Mouse (Mus musculus) lung, adult 18-20 months (tissue): Measurements from ENCODE around the gene Cd46.

Source experiments
- DNase-seq, 2 experiments: peaks; one replicate each; pipeline ENCODE4 v3.0.0; 2022; ENCODE audit warnings: mixed read lengths in 2 of 2

The Cd46 gene

GRCm38 (mm10) chr1:195092220-195092720 is at the start of gene Cd46:
Cd46 (minus strand) TSS chr1:195092249.
- DNase-seq = peak; percentile 88 to 90

GRCm38 (mm10) chr1:195132070-195132469 is 40.0 kb upstream of the Cd46 start:
- peak in 1 of 2 experiments; percentile 10 for DNase-seq

- DNase-seq = no peak
Measured at GRCm38 (mm10) chr1:195131675-195132015, 39.6 kb upstream of the Cd46 start.

DNA sequence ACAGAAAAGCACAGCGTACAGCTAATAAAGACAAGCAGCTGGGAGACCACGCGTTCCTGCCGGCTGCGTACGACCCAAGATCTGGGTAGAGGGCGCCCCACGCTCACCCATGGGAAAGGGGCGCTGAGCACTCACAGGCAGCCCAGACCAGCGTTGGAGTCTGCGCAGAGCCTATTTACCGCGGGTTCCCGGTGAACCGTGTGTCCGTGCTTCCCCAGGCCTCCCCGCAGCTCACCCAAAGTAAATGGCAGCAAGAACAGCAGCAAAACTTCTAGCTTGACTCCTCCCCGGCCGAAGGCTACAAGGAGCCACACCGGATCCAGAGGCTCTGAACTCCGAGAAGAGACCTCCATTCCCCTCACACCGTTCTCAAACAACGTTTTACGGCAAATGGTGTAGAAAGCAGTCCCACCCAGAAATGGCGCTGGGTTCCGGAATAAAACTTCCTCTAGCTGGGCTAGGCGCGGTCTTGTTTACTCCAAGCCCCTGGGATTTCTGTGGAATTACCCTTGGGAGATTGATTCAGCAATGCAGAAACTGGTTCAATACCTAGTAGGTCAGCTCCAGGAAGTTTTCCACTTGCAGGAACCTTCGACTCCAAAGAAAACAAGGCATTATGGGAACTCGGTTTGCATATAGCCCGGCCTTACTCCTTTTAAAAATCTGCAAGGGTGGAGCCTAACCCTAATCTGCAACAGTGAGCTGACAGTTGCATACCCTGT is 39.1 kb upstream of the Cd46 start, which contains the start of gene Cr1l:
Cr1l (minus strand) TSS at position 634 of the 722 bp plus-strand sequence.
- peak; percentile 89 to 91 for DNase-seq

GRCm38 (mm10) chr1:195130479-195130878 is 38.4 kb upstream of the Cd46 start:
- no peak for DNase-seq

- DNase-seq = no peak
Measured at GRCm38 (mm10) chr1:195129867-195130266, 37.8 kb upstream of the Cd46 start.

- no peak for DNase-seq
Measured at GRCm38 (mm10) chr1:195114414-195114813, 22.4 kb upstream of the Cd46 start.

GRCm38 (mm10) chr1:195113621-195114020 is 21.6 kb upstream of the Cd46 start:
- DNase-seq = no peak

- peak in 1 of 2 experiments; percentile 2 for DNase-seq
Measured at GRCm38 (mm10) chr1:195100693-195101092, 8.6 kb upstream of the Cd46 start.

DNA sequence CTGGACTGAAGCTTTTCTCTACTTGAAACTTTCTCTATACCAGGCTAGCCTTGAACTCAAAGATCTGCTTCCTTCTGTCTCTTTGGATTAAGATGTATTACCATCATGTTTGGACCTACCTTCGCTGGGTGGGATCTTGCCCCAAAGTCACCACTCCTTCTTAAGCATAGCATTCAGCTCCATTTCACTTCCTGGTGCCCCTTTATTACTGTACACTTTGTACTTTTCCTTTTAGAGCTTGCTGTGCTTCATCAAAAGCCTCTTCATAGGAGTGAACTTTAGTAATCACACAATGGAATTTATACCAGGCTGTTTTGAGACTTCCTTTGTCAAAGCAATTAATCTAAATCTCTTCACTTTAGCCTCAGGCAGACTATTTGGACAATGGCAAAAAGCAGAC is 6.0 kb upstream of the Cd46 start:
- DNase-seq = no peak

DNA sequence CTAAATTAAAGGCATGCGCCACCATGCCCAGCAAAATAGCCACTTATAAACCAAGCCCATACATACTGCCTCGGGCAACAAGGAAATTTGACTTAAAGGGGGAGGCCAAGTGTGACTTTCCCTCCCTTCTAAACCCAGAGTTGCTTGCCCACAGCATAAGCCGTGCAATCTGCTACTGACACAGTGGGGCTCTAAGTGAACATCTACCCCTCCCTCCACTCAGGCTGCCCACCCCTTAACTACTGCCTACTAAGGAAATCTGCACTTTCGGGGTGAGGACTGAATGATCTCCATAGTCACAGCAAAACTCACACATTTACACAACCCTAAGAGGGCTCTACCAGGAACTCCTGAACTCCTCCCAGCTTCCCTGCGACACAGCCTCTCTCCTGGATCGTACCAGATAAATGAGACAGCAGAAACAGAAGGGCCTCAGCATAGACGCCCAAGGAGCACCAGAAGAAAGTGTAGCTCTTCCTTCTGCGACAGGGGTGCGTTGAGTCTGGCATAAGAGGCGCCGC is 290 bp downstream of the Cd46 start:
- DNase-seq = peak in 1 of 2 experiments; percentile 1

DNA sequence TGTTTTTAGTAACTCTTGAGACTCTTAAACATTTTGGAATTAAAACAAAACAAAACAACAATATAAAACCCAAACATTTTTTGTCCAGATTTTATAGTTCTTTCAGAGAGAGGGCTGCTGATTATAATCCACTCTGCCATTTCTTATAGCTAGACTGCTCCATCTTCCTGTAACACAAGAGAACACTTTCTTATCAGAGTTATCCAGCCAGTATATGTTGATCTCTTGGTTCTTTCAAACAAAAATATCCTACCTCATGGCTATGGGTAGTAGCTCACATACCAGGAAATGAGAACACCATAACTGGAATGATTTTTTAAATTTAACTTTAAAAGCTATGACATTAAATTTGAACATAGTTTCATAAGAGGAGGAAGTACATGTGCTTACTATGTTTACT is 9.9 kb downstream of the Cd46 start:
- DNase-seq = no peak

GRCm38 (mm10) chr1:195040437-195040836 is 51.6 kb downstream of the Cd46 start:
- peak in 1 of 2 experiments; percentile 55 for DNase-seq

DNA sequence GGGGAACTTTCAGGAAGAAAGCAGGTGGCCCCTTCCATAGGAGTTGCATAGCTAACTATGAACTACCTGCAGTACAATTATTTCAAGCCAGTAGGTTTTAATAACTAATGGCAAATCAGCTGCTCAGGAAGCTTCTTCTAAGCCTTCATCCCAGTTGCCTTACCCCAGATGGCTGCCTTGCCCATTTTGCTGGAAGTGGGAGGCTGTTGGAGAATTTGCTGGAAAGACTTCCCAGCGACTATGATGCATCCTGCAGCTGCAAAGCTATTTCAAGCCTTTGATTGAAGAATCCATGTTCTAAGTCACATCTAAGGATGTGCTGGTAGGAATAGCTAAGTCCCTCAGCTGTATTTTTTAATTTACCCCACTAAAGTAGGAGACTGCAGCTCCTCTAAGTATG is 53.7 kb downstream of the Cd46 start:
- DNase-seq = no peak

DNA sequence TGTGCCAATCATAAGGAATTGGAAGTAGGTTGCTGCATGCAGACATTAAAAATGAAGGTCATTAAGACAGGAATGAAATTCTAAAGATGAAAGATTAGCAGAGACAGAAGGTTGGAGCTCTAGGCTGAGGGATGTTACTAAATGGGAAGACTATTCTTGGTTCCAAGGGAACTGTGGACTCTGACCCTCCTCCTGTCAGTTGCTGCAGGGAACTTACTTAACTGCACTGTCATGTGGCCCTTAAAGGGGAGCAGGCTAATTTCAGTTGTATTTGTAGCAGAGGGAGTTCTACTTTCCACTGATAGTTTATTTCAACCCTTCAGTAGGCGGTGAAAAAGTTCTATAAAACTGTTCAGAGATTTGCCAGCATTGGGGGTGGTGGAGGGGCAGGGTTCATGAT is 54.1 kb downstream of the Cd46 start:
- no peak for DNase-seq

DNA sequence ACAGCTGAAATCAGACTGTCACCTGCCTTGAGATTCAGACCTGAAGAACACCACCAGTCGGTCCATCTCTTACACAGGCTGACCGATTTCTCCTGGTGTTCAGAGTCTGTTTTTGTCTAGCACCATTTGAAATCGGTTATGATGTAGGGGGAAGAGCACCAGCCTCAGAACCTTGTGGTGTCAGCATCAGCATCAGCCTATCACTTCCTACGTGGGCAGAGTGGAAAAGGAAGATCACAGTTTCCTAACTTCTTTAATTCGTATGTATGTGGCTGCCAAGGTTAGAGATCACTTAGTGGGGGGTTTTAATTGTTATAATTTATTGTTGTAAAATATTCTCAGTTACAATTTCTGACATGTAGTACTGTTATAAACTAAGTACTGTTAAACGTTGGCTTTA is 54.6 kb downstream of the Cd46 start:
- DNase-seq = no peak

- DNase-seq = peak; percentile 50 to 62
Measured at GRCm38 (mm10) chr1:195033941-195034340, 58.1 kb downstream of the Cd46 start.

DNA sequence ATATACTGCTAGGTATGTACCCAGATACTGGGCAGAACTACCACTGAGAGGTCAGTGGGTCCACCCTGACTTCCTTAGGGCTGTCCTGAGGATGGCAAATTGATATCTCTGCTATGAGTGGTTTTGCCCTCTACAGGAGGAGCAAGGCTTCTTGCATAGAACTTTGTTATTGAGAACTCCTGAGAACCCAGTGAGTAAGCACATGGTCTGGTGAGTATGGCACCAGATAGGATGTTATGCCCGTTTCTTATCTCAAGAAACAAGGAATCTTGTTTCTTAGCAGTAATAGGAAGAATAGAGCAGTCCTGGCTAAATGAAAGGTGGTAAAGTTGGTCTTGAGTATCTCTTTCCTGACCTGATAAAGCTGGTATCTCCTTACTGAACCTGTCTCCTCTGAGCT is 59.3 kb downstream of the Cd46 start:
- no peak for DNase-seq

GRCm38 (mm10) chr1:195031786-195032185 is 60.3 kb downstream of the Cd46 start:
- no peak for DNase-seq

DNA sequence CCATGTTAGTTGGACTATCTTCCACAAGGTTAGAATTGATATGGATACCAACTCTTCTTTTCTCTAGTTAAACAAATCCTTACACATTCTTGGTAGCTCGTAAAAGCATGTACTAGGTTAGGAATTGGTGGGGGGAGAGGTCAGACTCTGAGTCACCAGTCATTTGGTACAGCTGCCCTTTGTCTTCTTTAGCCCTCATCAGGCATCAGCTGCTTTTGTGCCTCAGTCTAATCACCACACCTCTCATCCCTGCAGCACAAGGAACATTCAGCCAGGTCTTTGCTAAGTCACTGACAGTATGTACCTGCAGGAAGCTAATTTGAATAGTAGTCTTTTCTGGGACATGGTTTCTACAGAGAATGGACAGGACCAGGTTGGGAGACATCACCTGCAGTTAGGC is 64.5 kb downstream of the Cd46 start:
- no peak for DNase-seq

DNA sequence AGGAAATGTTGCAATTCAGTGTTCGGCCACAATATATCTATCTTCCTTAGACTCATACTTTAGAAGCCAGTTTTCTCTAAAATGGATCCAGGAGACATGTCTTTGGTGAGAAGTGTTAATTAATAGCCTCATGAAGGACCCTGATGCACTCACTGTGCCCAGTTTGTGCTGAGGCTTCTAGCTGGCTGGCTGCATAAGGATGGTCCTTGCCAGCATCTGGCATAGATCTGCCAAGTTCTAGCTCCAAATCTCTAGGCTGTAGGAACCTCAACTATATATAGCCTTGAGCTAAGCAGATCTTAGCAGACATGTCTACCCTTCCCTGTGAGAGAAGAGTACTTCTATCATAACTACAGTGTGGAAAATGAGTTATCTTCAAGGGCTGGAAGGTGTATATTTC is 68.2 kb downstream of the Cd46 start:
- no peak for DNase-seq

GRCm38 (mm10) chr1:195021831-195022230 is 70.2 kb downstream of the Cd46 start:
- DNase-seq = no peak

DNA sequence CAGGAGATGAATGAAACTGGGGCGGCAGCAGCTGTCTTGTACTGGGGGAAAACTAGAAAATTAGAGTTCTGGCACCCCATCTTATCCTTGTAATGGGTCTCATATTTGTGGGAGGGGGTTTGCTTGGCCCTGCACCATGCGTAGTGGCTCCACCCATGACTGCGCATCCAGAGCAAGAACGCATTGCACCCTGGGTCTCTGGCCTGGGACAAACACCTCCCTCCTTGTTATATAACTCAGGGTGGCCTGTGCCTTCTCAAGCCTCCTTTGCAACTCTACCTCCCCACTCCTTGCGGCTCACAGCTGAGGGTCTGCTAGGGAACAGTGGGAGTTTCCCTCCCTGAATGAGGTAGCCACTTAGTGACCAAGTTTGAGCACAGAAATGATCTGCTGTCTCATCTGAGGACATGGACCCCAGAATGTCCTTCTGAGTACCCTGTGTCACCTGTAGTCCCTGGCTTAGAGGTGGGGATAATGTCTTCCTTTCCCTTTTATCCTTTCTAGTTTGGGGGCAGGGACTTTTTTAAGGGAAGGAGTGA is 72.9 kb downstream of the Cd46 start:
- no peak for DNase-seq
